Mouse (Mus musculus) gonadal fat pad, adult 2 months (tissue): ENCODE data around the gene Mcee. TPM values are rescaled to one million over a fixed set of nuclear protein-coding genes. Genes with fewer than 3 reads are reported as not detected.

ENCODE experiments used
- DNase-seq: peaks from one replicate; pipeline ENCODE4 v3.0.0-alpha.2; 2012; ENCODE audit warnings: low read depth
- polyA plus RNA-seq: library from polyadenylated mRNA; depleted of rRNA; stranded (reverse); fragments of >200 nt; gene quantifications from 2 replicates; pipeline ENCODE4 v1.2.3, GENCODE M21; 2012; rRNA removed

Gene Mcee
- polyA plus RNA-seq: 50.7 and 50.8 TPM in 2 replicates

- DNase-seq: peak; percentile 67
Measured at GRCm38 (mm10) chr7:64392122-64392818, at the start of gene Mcee, which contains the start of gene Mphosph10. Gene Mcee (plus strand): TSS chr7:64392607. Gene Mphosph10 (minus strand): TSS chr7:64392268.

- peak; percentile 40 for DNase-seq
Measured at GRCm38 (mm10) chr7:64347813-64348212, 44.6 kb upstream of the Mcee start.

- no peak for DNase-seq
Measured at GRCm38 (mm10) chr7:64349147-64349861, 43.1 kb upstream of the Mcee start.

GRCm38 (mm10) chr7:64351087-64351486 is 41.3 kb upstream of the Mcee start:
- peak; percentile 69 for DNase-seq

GRCm38 (mm10) chr7:64354206-64354605 is 38.2 kb upstream of the Mcee start:
- DNase-seq: no peak

- no peak for DNase-seq
Measured at GRCm38 (mm10) chr7:64356661-64357060, 35.7 kb upstream of the Mcee start.

GRCm38 (mm10) chr7:64357405-64357804 is 35.0 kb upstream of the Mcee start:
- no peak for DNase-seq

GRCm38 (mm10) chr7:64358666-64359065 is 33.7 kb upstream of the Mcee start:
- DNase-seq: no peak

GRCm38 (mm10) chr7:64359943-64360585 is 32.3 kb upstream of the Mcee start:
- no peak for DNase-seq

GRCm38 (mm10) chr7:64360586-64360945 is 31.8 kb upstream of the Mcee start:
- DNase-seq: no peak

GRCm38 (mm10) chr7:64365863-64366262 is 26.5 kb upstream of the Mcee start:
- DNase-seq: no peak

GRCm38 (mm10) chr7:64369841-64370240 is 22.6 kb upstream of the Mcee start:
- no peak for DNase-seq

GRCm38 (mm10) chr7:64371940-64372878 is 20.2 kb upstream of the Mcee start:
- no peak for DNase-seq

- DNase-seq: no peak
Measured at GRCm38 (mm10) chr7:64373147-64373829, 19.1 kb upstream of the Mcee start.

GRCm38 (mm10) chr7:64373830-64374562 is 18.4 kb upstream of the Mcee start, which contains the start of gene Fan1:
Gene Fan1 (minus strand): TSS chr7:64374095.
- no peak for DNase-seq

GRCm38 (mm10) chr7:64391479-64391878 is 928 bp upstream of the Mcee start:
- DNase-seq: no peak

GRCm38 (mm10) chr7:64392819-64393151 is 378 bp downstream of the Mcee start:
- DNase-seq: no peak

GRCm38 (mm10) chr7:64400725-64401124 is 8.3 kb downstream of the Mcee start:
- DNase-seq: no peak

GRCm38 (mm10) chr7:64402452-64402851 is 10.0 kb downstream of the Mcee start:
- no peak for DNase-seq

GRCm38 (mm10) chr7:64403989-64404388 is 11.6 kb downstream of the Mcee start:
- DNase-seq: no peak
